Mouse (Mus musculus) telencephalon, adult 2 months (tissue): ENCODE results near the gene Gm49630.
"Not testable (repeated sequence)": the region's sequence is repeated elsewhere in the genome, so short reads cannot be mapped to it uniquely, and the experiment has no call there.

Source experiments
- DNase-seq: peaks from one replicate; pipeline ENCODE4 v3.0.0-alpha.2; 2011; ENCODE audit warnings: low read depth, low spot score

The Gm49630 gene

DNA sequence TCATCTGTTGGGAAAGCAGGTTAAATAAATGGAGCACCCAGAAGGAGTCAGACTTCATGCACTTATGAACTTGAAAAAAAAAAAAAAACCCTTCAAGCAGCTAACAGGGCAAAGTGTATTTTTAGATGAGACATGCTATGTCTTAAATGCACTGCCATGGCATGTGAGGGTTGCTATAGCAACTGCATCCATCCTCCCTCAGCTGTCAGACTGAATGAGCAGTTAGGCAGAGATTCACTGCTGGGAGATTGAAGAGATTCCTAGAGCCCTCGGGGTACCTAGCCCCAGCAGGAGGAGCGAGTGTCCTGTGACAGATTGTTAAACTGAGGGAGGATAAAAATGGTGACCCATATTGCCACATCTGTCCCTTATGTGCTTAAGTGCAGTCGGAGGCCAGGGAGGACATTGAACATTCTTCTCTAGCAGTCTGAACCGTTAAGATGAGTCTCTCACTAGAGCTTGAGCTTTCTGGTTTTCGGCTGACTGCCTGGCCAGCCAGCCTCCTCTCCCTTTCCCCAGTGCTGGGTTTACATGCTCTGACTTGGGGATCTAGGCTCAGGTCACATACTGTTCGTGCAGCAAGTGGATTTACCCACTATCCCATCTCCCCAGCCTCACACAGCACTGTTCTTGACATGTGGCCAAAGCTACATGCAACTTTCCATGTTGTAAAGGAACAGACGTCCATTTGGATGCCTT, 5.0 kb downstream of the Gm49630 start:
- peak; percentile 10 for DNase-seq

DNA sequence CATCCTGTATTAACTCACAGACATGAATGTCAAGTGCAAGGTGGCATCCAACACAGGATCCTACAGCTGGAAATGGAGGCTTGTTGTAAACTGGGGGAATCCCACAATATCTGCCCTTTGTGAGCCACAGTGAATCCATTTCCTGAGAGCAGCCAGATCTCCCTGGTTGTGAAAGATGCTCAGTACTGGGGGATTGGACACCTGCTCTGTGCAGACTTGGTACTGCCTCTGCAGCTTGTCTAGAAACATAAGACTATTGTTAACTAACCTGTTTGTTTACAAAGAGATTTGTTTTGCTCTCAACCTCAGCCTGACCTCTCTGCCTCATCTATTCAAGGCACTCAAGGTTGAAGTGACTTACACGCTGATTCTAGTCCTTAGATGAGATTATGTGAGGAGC, 5.5 kb downstream of the Gm49630 start:
- DNase-seq = not testable (repeated sequence)

DNA sequence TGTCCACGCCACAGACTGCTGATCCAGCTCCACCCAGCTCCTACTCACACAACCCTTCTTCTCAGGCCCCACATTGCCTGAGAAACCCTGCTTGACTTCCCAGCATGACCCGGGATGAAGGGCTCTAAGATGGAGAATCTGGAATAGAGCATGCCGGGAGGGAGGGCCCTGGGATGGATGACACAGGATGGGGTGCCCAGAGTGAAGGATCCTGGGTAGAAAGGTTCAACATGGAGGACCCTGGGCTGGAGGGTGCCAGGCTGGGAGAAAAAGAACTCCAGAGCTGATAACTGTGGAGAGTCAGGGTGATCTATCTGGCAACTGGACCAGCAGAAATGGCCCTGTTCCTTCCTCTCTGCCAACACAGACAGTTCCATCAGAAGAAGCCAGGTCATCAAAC, 6.2 kb downstream of the Gm49630 start:
- DNase-seq = not testable (repeated sequence)

DNA sequence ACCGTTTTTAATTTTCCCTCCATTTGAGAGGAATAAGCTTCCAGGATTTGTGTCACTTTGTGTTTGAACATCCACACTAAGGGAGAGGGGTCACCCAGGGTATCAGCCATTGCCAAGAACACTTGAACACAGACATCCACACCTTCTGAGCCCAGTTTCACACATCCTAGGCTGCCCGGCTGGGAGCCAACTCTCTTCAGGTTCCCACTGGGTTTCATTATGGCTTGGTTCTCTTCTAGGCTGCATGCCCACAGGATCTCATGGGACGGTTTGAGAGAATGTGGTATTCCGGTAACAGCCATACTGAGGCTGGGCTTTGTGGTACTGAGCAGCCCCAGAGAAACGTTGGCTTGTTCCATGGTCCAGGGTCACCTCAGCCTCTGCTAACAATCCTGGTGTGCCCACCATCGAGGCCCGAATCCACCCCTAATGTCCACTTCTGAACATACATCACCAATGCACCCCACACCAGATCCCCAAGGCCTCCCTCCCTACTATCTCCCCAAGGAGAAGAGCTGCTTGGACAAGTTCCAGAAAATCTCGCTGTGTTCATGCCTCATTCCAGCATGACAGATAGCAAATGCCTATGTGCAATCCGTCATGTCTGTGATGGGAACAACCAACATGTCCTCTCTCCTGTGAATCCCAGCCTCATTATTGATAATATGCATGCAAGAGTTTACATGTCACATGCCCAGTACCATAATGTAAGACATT, 10.9 kb downstream of the Gm49630 start:
- not testable (repeated sequence) for DNase-seq

DNA sequence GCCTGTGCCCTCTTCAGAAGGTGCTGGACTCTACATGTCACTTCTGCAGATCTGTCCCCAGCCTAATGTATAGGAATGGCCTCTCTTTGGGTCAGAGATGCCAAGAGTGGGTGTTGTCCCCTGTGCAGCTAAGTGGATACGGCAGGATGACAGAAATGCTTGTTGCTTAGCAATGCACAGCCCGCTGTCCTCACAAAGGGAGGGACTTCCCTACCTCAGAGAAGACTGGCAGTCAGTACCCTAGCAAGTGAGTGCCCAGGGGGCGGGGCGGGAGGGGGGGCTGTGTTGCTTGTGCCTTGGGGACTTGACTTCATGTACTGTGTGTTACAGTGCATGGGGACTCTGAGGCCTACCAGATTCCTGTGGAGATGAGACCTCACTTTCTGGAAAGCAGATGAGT, 12.0 kb downstream of the Gm49630 start:
- DNase-seq = not testable (repeated sequence)

DNA sequence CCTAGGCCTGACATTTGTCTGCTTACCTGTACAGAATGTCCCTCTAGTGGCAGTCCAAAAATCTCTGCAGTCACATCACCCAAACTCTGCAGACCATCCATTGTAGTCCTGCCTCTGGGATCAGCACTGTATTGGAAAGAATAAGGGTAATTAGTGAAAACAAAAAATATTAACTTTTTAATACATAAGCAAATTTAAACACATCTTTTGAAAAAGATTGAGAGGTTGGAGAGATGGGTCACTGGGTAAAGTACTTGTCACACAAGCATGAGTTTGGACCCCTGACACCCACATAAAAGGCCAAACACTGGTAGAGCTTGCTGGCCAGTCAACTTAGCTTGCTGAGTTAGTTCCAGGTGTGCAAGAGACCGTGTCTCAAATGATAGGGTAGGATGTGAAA, 19.2 kb downstream of the Gm49630 start, which contains the start of gene Ttll2:
Gene Ttll2 (minus strand): TSS at position 101 of the 400 bp plus-strand sequence.
- not testable (repeated sequence) for DNase-seq

DNA sequence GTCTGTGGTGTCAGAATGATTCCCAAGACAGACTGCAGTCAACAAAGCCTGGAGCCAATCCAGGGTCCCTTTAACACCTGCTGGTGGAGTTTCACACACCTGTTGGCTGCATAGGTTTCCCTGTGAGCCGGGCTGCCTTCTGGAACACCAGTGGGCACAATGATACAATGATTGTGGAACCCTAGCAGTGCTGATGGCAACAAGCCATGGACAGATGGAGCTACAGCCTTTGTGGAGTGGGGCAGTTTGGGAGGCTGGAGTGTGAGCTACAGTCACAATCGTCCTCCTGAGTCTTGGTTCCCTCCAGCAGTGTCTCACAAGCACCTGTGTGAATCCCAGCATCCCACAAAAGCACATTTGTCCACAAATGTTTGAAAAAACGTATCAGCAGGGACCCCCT, 23.0 kb downstream of the Gm49630 start:
- DNase-seq = not testable (repeated sequence)

DNA sequence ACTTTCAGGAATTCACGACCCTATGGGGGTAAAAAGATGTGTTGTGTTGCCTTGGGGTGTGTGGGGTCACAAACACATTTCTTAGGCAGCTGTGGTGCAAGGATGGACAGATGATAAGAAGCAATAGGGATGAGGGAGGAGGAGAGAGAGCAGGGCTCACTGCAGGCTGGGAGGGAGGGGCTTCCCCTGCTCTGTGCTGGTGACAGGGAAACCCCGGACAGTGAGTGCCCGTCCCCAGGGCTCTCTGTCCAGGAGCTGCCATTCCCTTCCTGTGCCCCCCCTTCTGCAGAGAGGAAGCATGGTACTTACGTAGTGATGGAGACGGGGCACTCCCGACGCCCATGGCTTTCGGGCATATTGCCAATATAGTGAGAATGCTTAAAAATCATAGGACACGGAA, 34.4 kb downstream of the Gm49630 start:
- not testable (repeated sequence) for DNase-seq

DNA sequence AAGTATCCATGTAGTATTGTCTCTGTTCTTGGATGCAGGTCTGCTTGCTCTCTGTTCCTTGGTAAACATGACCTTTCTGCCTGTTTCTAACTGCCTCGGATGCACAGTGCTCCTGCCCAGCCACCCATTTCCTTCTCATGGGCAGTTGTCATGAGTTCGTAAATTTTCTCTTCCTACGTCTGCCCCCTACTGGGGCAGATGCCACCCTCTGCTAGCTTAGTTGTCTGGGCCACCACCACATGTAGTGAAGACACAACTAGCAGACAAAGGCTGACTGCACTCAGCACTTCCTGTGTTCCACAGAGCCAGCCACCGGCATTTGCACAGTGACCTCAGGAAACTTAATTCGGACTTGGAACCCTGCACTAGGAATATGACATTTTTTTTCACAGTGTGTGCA, 39.0 kb downstream of the Gm49630 start:
- not testable (repeated sequence) for DNase-seq

DNA sequence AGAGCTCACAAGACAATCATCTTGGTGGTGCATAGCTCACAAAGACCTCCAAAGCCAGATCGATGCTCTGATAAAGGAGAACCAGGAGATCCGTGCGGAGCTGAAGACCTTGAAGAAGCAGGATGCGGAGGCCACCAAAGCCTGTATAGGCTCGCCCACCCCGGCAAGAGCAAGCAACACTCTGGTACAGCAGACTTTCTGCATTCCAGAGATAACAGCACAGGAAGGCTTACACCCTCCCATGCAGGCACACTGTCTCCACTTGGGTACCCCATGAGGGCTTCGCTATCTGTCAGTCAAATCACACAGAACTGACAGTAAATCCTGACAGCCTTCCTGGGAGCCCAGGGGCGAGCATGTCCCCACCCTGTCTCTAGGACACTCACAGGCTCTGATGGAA, 45.4 kb downstream of the Gm49630 start:
- DNase-seq = not testable (repeated sequence)

DNA sequence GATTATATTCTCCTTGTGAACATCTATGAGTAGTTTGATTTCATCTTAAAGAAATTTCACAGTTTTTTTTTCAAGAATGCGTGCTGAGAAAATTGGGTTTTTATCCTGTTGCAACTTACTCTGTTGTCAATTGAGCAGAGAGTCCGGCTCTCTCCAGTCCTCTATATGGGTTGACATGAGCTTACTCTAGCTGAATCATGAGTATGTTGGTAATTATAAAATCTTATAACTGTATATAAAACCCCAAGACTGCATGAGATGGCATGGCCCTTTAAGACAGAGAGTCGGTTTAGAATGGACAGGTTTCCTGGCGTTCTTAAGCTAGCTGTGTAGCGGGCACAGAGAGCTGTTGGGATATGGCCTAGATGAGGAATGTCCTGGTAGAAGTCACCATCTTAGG, 47.4 kb downstream of the Gm49630 start, which contains the start of gene Tcp10a:
Gene Tcp10a (plus strand): TSS at position 301 of the 400 bp plus-strand sequence.
- DNase-seq = not testable (repeated sequence)

DNA sequence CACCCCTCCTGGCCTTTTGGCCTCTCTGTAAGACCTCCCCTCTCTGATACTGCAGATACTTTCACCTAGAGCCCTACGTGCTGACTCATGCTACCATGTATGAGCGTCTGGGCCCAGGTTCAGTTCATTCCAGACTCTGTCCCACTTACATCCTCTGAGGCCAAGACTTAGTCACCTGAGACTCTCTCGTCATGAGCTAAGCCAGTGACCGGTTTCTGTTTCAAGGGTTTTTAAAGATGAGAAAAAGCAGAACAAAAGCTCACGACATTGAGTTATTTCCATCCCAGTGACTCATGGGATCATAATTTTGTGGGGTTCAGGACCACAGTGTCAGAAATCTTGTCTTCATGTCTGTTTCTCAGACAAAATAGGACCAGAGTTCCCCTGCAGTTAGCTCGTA, 52.0 kb downstream of the Gm49630 start:
- DNase-seq = not testable (repeated sequence)

DNA sequence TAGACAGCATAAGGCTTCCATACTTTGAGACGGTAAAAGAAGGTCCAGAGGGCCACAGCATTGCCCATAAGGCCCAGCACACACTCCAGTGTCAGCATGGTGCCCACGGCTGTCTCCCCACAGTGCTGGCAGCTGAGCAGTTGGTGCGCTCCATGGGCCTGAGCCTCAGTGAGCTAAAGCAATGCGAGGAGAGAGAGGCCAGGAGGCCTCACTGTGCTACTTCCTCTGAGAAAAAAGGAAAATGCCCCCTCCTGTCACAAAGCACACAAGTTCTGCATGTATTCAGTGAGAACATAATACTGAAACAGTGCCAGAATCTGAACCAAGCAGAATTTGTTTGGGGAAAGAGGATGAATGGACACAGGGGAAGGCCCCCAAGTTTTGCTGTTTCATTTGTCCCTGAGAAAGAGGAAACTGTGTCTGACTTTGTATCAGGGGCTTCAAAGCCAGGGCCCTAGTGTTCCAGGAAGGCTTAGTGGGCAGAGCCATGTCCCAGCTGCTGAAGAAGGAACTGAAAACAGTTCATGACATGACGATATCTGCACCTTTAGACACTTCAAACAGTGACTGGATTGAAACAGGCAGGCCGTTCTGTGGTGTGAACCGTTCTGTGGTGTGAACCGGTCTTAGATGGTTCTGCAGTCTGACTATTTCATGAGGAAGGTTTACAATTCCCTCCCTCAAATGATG, 55.9 kb downstream of the Gm49630 start:
- DNase-seq = not testable (repeated sequence)

DNA sequence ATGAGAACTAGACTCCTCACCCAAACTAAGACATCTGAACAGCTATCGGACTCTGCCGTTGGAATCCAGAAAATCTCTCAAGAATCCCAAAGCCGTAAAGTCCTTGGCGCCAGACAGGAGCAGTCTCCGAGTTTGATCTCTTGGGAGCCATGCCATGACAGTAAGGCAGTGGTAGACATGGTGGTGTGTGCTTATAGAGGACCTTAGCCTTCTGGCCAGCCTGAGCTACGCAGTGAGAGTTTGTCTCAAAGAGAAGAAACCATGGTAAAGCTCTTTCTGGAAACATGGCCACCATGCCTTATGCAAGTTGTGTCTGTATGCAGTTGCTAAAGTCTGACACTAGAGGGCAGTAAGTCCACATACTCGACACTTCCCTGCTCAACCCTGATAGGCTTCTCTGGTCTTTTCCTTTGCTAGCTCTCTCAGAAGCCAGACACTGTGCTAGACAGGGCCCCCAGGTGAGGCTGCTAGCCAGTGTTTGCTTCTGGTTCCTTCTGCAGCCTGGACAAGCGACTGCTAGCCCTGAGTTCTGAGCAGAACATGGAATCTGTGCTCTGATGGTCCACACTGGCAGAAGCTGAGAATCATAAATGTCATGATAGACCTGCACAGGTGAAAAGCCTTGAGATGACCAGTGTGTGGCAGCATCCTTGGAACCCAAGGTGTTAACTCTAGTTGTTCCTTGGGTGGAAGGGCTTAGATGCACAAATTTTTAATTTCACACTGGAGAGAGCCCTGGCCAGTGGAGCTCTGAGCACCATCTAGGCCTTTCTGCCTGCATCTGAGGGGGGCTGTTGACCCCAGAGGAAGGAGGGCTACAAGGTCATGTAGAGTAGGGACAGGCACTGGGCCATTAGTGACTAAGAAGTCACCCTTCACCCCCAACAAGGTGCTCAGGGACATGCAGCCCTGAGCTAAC, 65.2 kb downstream of the Gm49630 start:
- not testable (repeated sequence) for DNase-seq
